Mouse (Mus musculus) forebrain, embryonic 15.5 days (tissue): ENCODE results near the gene Gm49383. TPM values are rescaled to one million over a fixed set of nuclear protein-coding genes. Genes with fewer than 3 reads are reported as not detected.
A peak's percentile ranks its signal among the peaks of the same experiment; 100 is the strongest.

Source experiments
- ATAC-seq: fragments of 200-750 bp; cut with Nextera tagmentation; replicated peaks from 2 replicates; pipeline ENCODE4 v1.8.0; 2017; ENCODE audit warnings: mild to moderate bottlenecking, moderate TSS enrichment, moderate library complexity
- H3K27ac ChIP-seq: fragments of 300-500 bp; sonication (generic); replicated peaks from 2 replicates; pipeline ENCODE4 v1.5.1; 2015; ENCODE audit warnings: mild to moderate bottlenecking, inconsistent platforms
- H3K27me3 ChIP-seq: fragments of 300-500 bp; sonication (generic); 2 replicates; pipeline ENCODE4 v1.6.1; 2015; ENCODE audit warnings: inconsistent platforms
- H3K36me3 ChIP-seq: fragments of 300-500 bp; sonication (generic); 2 replicates; pipeline ENCODE4 v1.6.1; 2015; ENCODE audit warnings: mild to moderate bottlenecking, inconsistent platforms
- H3K4me1 ChIP-seq: fragments of 300-500 bp; sonication (generic); 2 replicates; pipeline ENCODE4 v1.6.1; 2015; ENCODE audit warnings: inconsistent platforms
- H3K4me2 ChIP-seq: fragments of 300-500 bp; sonication (generic); replicated peaks from 2 replicates; pipeline ENCODE4 v1.6.1; 2015; ENCODE audit warnings: mild to moderate bottlenecking, inconsistent platforms
- H3K4me3 ChIP-seq: fragments of 300-500 bp; sonication (generic); 2 replicates; pipeline ENCODE4 v1.5.1; 2015; ENCODE audit warnings: mild to moderate bottlenecking, inconsistent platforms
- H3K9ac ChIP-seq: fragments of 300-500 bp; sonication (generic); replicated peaks from 2 replicates; pipeline ENCODE4 v1.6.1; 2015; ENCODE audit warnings: mild to moderate bottlenecking, inconsistent platforms
- H3K9me3 ChIP-seq: fragments of 300-500 bp; sonication (generic); 2 replicates; pipeline ENCODE4 v1.6.1; 2016; ENCODE audit warnings: inconsistent platforms
- WGBS: fragments of 180-500 bp; shearing (Covaris S2); methylation state at CpG from one replicate; pipeline ENCODE4 v1.1.7; 2015; ENCODE audit warnings: mixed read lengths; 5-methylcytosine and 5-hydroxymethylcytosine counted together
- polyA plus RNA-seq: library from polyadenylated mRNA; unstranded; fragments of >200 nt; fragmentation: Nextera tagmentation; extraction: Ambion mirVana; gene quantifications from 2 replicates; pipeline ENCODE4 v1.2.1, GENCODE M21; 2015

The Gm49383 gene
- polyA plus RNA-seq, 1 experiment from 2014 or later: 21.5 TPM

DNA sequence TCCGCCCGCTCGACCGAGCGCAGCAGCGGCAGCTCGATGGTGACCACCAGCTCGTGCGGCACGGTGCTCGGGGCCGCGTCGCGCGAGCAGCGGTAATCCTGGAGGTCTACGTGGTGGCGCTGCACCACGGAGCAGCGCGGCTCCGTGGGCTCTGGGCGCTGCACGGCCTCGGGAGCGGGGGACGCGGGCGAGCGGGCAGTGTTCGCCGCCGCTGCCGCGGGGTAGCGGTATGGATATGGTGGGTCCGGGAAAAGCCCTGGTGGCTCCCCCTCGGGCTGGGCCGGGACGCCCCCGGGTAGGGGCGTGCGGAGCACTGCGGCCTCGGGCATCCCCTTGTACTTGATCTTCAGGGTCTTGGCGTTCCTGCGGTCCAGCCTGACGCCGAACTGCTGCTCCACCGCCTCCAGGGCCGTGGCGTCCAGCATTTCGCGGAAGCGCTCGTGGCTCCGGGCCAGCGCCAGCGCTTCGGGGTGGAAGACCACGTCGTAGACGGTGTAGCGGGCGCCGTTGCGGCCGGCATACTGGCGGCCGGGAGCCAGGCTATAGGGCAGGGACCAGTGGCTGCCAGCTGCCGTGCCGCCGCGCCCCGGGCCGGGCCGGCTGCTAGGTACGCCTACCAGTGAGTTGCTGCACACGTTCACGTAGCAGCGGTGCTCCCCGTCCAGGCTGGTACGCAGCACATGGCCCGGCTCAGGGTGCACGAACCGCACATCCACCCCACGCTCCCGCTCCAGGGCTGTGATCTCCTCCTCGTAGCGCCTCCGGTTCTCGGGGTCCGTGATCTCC is 667 bp upstream of the Gm49383 start:
- H3K27ac ChIP-seq: peak overlapping the region; percentile 96
- peak overlapping the region; percentile 94 for H3K9ac ChIP-seq
- peaks cover 13% of the 10 kb centered on the region; the same call in 1 of the 2 replicates for H3K36me3 ChIP-seq
- no peaks in the 10 kb centered on the region for H3K27me3 ChIP-seq
- H3K4me3 ChIP-seq: peak overlapping the region; percentile 100
- H3K4me2 ChIP-seq: peak overlapping the region; percentile 96
- WGBS: under 1% methylated on average over 91 of the region's 94 CpGs
- no peaks in the 10 kb centered on the region for H3K9me3 ChIP-seq
- ATAC-seq: peak; percentile 83
- H3K4me1 ChIP-seq: peaks cover 34% of the 10 kb centered on the region

DNA sequence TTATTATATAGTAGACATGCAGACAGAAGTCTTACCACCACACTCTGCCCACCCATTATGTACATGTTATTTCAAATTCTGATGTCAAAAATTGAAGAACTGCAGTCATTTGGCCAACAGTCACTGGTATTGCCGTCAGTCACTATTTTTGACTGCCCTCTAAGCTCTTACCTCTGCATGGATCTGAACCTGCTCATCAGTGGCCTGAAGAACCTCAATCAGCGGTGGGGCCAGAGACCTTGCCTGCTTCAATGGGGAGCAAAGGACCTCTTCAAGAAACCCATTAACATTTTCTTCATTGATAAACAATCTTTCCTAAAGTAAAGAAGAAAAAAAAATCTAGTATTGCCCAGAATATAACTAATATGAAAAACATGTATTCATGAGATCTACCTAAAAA is 4.3 kb downstream of the Gm49383 start:
- ATAC-seq: no peak
- WGBS: 95% methylated on average over 2 of the region's 2 CpGs

GRCm38 (mm10) chr12:69191396-69191795 is 5.5 kb downstream of the Gm49383 start:
- Histone ChIP-seq H3K9ac (no peak overlapping the region), H3K36me3 (peaks cover 28% of the 10 kb centered on the region), H3K4me1 (peaks cover 22% of the 10 kb centered on the region), H3K9me3 (no peaks in the 10 kb centered on the region), H3K27ac (no peak overlapping the region), H3K4me3 (no peak overlapping the region), H3K27me3 (no peaks in the 10 kb centered on the region), H3K4me2 (no peak overlapping the region)
- WGBS: 93% methylated on average over 5 of the region's 5 CpGs
- no peak for ATAC-seq

More for the DNA sequence above, 4.3 kb downstream of the Gm49383 start:
- no peaks in the 10 kb centered on the region for H3K9me3 ChIP-seq
- H3K4me1 ChIP-seq: peaks cover 14% of the 10 kb centered on the region
- peaks cover 28% of the 10 kb centered on the region for H3K36me3 ChIP-seq
- no peak overlapping the region for H3K4me3 ChIP-seq
- H3K27ac ChIP-seq: no peak overlapping the region
- H3K4me2 ChIP-seq: no peak overlapping the region
- no peak overlapping the region for H3K9ac ChIP-seq
- no peaks in the 10 kb centered on the region for H3K27me3 ChIP-seq

DNA sequence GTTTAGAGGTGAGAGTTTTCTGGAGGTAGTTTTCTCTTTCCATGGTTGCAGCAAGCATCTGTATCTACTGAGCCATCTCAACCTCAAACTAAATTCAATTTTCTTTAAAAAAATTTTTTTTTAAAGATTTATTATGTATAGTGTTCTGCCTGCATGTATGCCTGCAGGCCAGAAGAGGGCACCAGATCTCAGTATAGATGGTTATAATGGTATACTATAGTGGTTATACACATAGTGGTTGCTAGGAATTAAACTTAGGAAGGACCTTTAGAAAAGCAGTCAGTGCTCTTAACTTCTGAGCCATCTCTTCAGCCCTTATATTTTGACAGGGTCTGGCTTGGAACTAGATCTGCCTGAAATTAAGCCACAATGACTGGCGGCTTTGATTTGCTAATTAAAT is 6.4 kb downstream of the Gm49383 start:
- no peak overlapping the region for H3K4me3 ChIP-seq
- peaks cover 17% of the 10 kb centered on the region for H3K4me1 ChIP-seq
- no peak for ATAC-seq
- WGBS: 97% methylated on average over 1 of the region's 1 CpGs
- no peaks in the 10 kb centered on the region for H3K27me3 ChIP-seq
- no peak overlapping the region for H3K9ac ChIP-seq
- H3K9me3 ChIP-seq: no peaks in the 10 kb centered on the region
- H3K36me3 ChIP-seq: peaks cover 28% of the 10 kb centered on the region
- H3K4me2 ChIP-seq: no peak overlapping the region
- no peak overlapping the region for H3K27ac ChIP-seq

- Histone ChIP-seq H3K4me2 (no peak overlapping the region), H3K4me1 (peaks cover 18% of the 10 kb centered on the region), H3K27ac (no peak overlapping the region), H3K36me3 (peaks cover 28% of the 10 kb centered on the region), H3K9me3 (no peaks in the 10 kb centered on the region), H3K9ac (no peak overlapping the region), H3K27me3 (no peaks in the 10 kb centered on the region), H3K4me3 (no peak overlapping the region)
- ATAC-seq: no peak
- 90% methylated on average over 9 of the region's 9 CpGs for WGBS
These were observed 6.8 kb downstream of the Gm49383 start for GRCm38 (mm10) chr12:69190074-69190473.

DNA sequence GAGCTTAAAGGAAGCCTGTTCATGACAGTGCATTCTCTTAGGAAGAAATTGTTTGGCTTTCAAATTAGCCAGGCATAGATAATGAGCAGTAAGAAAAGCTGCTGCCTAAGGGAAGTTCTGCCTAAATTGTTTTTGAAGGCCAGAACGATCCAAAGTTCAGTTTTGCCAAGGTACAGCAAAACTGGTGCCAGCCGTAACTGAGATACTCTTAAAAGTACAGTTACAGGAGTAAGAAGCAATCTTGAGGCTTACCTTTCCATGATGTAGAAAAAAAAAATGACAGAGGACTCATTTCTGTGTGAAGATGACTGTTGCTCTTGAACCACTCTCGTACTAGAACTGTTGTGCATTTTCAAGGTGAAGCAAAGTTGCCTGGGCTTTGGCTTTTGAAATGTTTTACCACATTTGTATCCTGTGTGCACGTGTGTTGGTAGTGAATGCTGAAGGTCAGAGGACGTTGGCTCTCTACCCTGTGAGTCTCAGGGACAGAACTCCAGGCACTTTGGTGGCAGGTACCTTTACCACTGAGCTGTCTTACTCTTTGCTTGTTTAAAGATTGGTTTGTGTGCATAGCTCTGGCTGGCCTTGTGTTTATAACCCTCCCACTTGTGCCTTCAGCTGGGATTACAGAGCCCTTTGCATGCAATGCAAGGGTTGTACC is 10.0 kb downstream of the Gm49383 start:
- H3K27ac ChIP-seq: no peak overlapping the region
- peaks cover 28% of the 10 kb centered on the region for H3K36me3 ChIP-seq
- H3K4me1 ChIP-seq: peaks cover 29% of the 10 kb centered on the region
- no peaks in the 10 kb centered on the region for H3K27me3 ChIP-seq
- no peak overlapping the region for H3K4me3 ChIP-seq
- no peaks in the 10 kb centered on the region for H3K9me3 ChIP-seq
- no peak for ATAC-seq
- H3K4me2 ChIP-seq: no peak overlapping the region
- H3K9ac ChIP-seq: 0 out of 2 replicates have a peak overlapping the region, but pooled peaks have one; percentile 10
- WGBS: 61% methylated on average over 5 of the region's 5 CpGs

- no peak for ATAC-seq
- 79% methylated on average over 7 of the region's 7 CpGs for WGBS
These were observed 11.5 kb downstream of the Gm49383 start for GRCm38 (mm10) chr12:69185371-69185770.

DNA sequence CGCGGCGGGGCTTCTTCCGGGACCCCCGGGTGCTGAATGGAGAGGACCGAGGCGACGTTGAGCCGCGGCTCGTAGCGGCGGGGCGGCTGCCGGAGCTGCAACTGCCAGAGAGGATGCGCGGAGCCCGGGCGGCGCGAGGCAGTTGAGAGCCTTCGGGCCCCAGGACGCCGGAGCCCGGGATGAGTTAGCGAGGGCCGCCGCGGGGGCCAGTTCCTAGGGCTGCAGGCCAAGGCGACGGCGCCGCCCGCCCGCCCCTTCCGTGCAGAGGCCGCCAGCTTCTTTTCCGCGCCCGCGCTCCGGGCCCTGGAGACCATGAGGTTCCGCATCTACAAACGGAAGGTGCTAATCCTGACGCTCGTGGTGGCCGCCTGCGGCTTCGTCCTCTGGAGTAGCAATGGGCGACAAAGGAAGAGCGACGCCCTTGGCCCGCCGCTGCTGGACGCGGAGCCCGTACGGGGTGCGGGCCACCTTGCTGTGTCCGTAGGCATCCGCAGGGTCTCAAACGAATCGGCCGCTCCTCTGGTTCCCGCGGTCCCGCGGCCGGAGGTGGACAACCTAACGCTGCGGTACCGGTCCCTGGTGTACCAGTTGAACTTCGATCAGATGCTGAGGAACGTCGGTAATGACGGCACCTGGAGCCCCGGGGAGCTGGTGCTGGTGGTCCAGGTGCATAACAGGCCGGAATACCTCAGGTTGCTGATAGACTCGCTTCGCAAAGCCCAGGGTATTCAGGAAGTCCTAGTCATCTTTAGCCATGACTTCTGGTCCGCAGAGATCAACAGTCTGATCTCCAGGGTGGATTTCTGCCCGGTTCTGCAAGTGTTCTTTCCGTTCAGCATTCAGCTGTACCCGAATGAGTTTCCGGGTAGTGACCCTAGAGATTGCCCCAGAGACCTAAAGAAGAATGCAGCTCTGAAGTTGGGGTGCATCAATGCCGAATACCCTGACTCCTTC is 12.3 kb downstream of the Gm49383 start:
- Histone ChIP-seq H3K9me3 (no peaks in the 10 kb centered on the region), H3K4me1 (peaks cover 29% of the 10 kb centered on the region), H3K9ac (peak overlapping the region; percentile 62), H3K36me3 (peaks cover 16% of the 10 kb centered on the region), H3K4me2 (peak overlapping the region; percentile 68), H3K27me3 (no peaks in the 10 kb centered on the region), H3K27ac (peak overlapping the region; percentile 92), H3K4me3 (peak overlapping the region; percentile 54)
- 2% methylated on average over 85 of the region's 86 CpGs for WGBS
- ATAC-seq: peak; percentile 81

More at GRCm38 (mm10) chr12:69185371-69185770, 11.5 kb downstream of the Gm49383 start:
- H3K9me3 ChIP-seq: no peaks in the 10 kb centered on the region
- peak overlapping the region; percentile 68 for H3K4me2 ChIP-seq
- H3K4me3 ChIP-seq: peak overlapping the region; percentile 54
- peaks cover 23% of the 10 kb centered on the region for H3K36me3 ChIP-seq
- no peak overlapping the region for H3K27ac ChIP-seq
- peak overlapping the region; percentile 62 for H3K9ac ChIP-seq
- no peaks in the 10 kb centered on the region for H3K27me3 ChIP-seq
- H3K4me1 ChIP-seq: peaks cover 29% of the 10 kb centered on the region

DNA sequence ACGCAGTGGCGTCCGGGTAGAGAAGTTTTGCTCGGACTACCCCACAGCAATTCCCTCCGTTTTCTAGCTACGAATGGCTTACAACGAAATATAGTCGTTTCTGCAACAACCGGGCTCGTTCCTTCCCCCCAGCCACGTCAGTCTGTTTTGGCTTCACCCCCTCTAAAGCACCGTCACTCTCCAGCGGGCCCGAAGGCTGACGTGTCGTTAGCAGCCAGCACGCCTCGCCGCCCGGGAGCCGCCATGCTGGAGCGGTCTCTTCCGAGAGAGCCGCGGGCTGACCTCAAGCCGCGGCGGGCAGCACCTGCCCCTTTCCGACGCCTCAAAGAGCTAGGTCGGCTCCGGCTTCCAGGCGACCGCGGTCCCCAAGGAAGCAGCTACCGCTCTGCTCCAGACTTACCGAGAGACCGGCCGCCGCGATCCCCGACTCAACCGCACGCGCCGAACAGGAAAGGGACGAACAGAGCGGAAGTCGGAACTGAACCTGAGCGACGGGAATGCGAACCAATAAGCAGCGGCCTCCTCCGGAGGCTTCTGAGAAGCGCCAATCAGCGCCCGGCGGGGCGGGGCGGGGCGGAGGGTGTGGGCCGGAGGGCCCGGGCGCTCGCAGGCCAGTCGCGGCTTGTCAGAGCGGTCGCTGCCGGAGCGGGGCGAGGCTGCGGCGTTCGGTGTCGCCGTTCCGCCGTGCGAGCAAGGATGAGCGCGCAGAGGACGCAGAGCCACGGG is 13.2 kb downstream of the Gm49383 start, which contains the start of the genes Rpl36al and Mgat2:
Gene Rpl36al (minus strand): TSS at position 501 of the 726 bp plus-strand sequence.
Gene Mgat2 (plus strand): TSS at position 575 of the 726 bp plus-strand sequence.
- H3K36me3 ChIP-seq: peaks cover 9% of the 10 kb centered on the region
- H3K4me3 ChIP-seq: peak within 1 kb of the TSS; percentile 54
- peak; percentile 100 for ATAC-seq
- H3K9ac ChIP-seq: peak within 1 kb of the TSS; percentile 62
- no peaks in the 10 kb centered on the region for H3K27me3 ChIP-seq
- WGBS: under 1% methylated on average over 84 of the region's 84 CpGs
- peaks cover 29% of the 10 kb centered on the region for H3K4me1 ChIP-seq
- peak within 1 kb of the TSS; percentile 92 for H3K27ac ChIP-seq
- no peaks in the 10 kb centered on the region for H3K9me3 ChIP-seq
- H3K4me2 ChIP-seq: peak within 1 kb of the TSS; percentile 91

- H3K4me1 ChIP-seq: peaks cover 22% of the 10 kb centered on the region
- H3K27ac ChIP-seq: no peak overlapping the region
- no peaks in the 10 kb centered on the region for H3K27me3 ChIP-seq
- H3K9me3 ChIP-seq: no peaks in the 10 kb centered on the region
- no peak overlapping the region for H3K9ac ChIP-seq
- ATAC-seq: no peak
- peaks cover 3% of the 10 kb centered on the region; the same call in 1 of the 2 replicates for H3K36me3 ChIP-seq
- no peak overlapping the region for H3K4me3 ChIP-seq
- no peak overlapping the region for H3K4me2 ChIP-seq
- 89% methylated on average over 4 of the region's 4 CpGs for WGBS
These were observed 15.1 kb downstream of the Gm49383 start for GRCm38 (mm10) chr12:69181800-69182199.

DNA sequence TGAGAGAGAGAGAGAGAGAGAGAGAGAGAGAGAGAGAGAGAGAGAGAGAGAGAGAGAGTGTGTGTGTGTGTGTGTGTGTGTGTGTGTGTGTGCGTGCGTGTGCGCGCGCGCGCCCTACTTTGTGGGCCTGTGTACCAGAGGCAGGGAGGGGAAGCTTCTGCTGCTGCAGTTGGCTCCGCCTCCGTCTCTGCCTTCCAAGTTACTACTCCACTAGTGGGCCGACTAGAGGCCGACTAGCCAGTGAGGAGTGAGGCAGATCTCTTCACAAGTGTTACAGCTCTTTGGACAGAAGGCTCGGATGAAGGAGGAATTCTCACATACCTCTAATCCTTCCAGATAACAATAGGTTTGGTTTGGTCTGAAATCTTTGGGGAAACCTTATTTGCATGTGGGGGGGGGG is 17.5 kb downstream of the Gm49383 start:
- ATAC-seq: no peak
- Histone ChIP-seq H3K4me1 (peaks cover 9% of the 10 kb centered on the region), H3K9me3 (no peaks in the 10 kb centered on the region), H3K27me3 (no peaks in the 10 kb centered on the region), H3K4me2 (no peak overlapping the region), H3K27ac (no peak overlapping the region), H3K36me3 (peaks cover 3% of the 10 kb centered on the region; the same call in 1 of the 2 replicates), H3K9ac (no peak overlapping the region), H3K4me3 (no peak overlapping the region)
- WGBS: 73% methylated on average over 12 of the region's 12 CpGs
